Mouse (Mus musculus) neural tube, embryonic 14.5 days (tissue): Measurements from ENCODE around the gene Pdzd7. TPM values are rescaled to one million over a fixed set of nuclear protein-coding genes. Genes with fewer than 3 reads are reported as not detected.

Experiments
- ATAC-seq: fragments of 200-750 bp; cut with Nextera tagmentation; 2 replicates; pipeline ENCODE4 v1.8.0; 2017; ENCODE audit warnings: low read depth, mild to moderate bottlenecking, moderate TSS enrichment, moderate library complexity
- H3K27ac ChIP-seq: fragments of 300-500 bp; sonication (generic); 2 replicates; pipeline ENCODE4 v1.5.1; 2014; ENCODE audit warnings: low read depth, mild to moderate bottlenecking, control low read depth, low read length, moderate library complexity, mixed read lengths
- H3K27me3 ChIP-seq: fragments of 300-500 bp; sonication (generic); 2 replicates; pipeline ENCODE4 v1.6.1; 2014; ENCODE audit warnings: low read length; ENCODE audit not compliant: control insufficient read depth, insufficient read depth
- H3K36me3 ChIP-seq: fragments of 300-500 bp; sonication (generic); 2 replicates; pipeline ENCODE4 v1.6.1; 2014; ENCODE audit warnings: low read length, mixed read lengths; ENCODE audit not compliant: control insufficient read depth, insufficient read depth
- H3K4me1 ChIP-seq: fragments of 300-500 bp; sonication (generic); 2 replicates; pipeline ENCODE4 v1.6.1; 2014; ENCODE audit warnings: low read length; ENCODE audit not compliant: control insufficient read depth, insufficient read depth
- H3K4me2 ChIP-seq: fragments of 300-500 bp; sonication (generic); 2 replicates; pipeline ENCODE4 v1.6.1; 2014; ENCODE audit warnings: mild to moderate bottlenecking, low read depth, low read length, control low read depth
- H3K4me3 ChIP-seq: fragments of 300-500 bp; sonication (generic); 2 replicates; pipeline ENCODE4 v1.5.1; 2014; ENCODE audit warnings: low read depth, low read length, control low read depth, mixed read lengths
- H3K9ac ChIP-seq: fragments of 300-500 bp; sonication (generic); replicated peaks from 2 replicates; pipeline ENCODE4 v1.6.1; 2014; ENCODE audit warnings: low read depth, mild to moderate bottlenecking, control low read depth, low read length, mixed read lengths
- H3K9me3 ChIP-seq: fragments of 300-500 bp; sonication (generic); 2 replicates; pipeline ENCODE4 v1.6.1; 2016; ENCODE audit warnings: low read length; ENCODE audit not compliant: control insufficient read depth
- WGBS: fragments of 180-500 bp; shearing (Covaris S2); extraction: QIAGEN DNeasy Blood & Tissue Kit; methylation state at CpG from one replicate; pipeline ENCODE4 v1.1.7; 2014; 5-methylcytosine and 5-hydroxymethylcytosine counted together
- polyA plus RNA-seq: library from polyadenylated mRNA; unstranded; fragments of >200 nt; fragmentation: Nextera tagmentation; extraction: Ambion mirVana; gene quantifications from 2 replicates; pipeline ENCODE4 v1.2.1, GENCODE M21; 2014

The Pdzd7 gene
- polyA plus RNA-seq, 1 experiment from 2014 or later = 2.5 TPM

- ATAC-seq = no peak
- no peak overlapping the region for H3K4me2 ChIP-seq
- H3K27me3 ChIP-seq = no peaks in the 10 kb centered on the region
- no peak overlapping the region for H3K27ac ChIP-seq
- 81% methylated on average over 11 of the region's 11 CpGs for WGBS
- peaks cover 50% of the 10 kb centered on the region for H3K36me3 ChIP-seq
- H3K4me3 ChIP-seq = no peak overlapping the region
- no peaks in the 10 kb centered on the region for H3K9me3 ChIP-seq
- H3K9ac ChIP-seq = no peak overlapping the region
- no peaks in the 10 kb centered on the region for H3K4me1 ChIP-seq
Observed at GRCm38 (mm10) chr19:44997786-44998185, 47.7 kb downstream of the Pdzd7 start.

- WGBS = 60% methylated on average over 7 of the region's 7 CpGs
- Histone ChIP-seq H3K4me2 (no peak overlapping the region), H3K27ac (no peak overlapping the region), H3K27me3 (no peaks in the 10 kb centered on the region), H3K9ac (peak overlapping the region; percentile 25; the same call in 1 of the 2 replicates), H3K9me3 (no peaks in the 10 kb centered on the region), H3K36me3 (peaks cover 36% of the 10 kb centered on the region), H3K4me3 (no peak overlapping the region), H3K4me1 (peaks cover 10% of the 10 kb centered on the region; the same call in 1 of the 2 replicates)
- no peak for ATAC-seq
Observed at GRCm38 (mm10) chr19:44992712-44993111, 52.8 kb downstream of the Pdzd7 start.

- no peaks in the 10 kb centered on the region for H3K27me3 ChIP-seq
- ATAC-seq = no peak
- H3K9me3 ChIP-seq = no peaks in the 10 kb centered on the region
- H3K4me1 ChIP-seq = peaks cover 10% of the 10 kb centered on the region; the same call in 1 of the 2 replicates
- no peak overlapping the region for H3K27ac ChIP-seq
- peaks cover 31% of the 10 kb centered on the region for H3K36me3 ChIP-seq
- 50% methylated on average over 7 of the region's 7 CpGs for WGBS
- peak overlapping the region; percentile 25; the same call in 1 of the 2 replicates for H3K9ac ChIP-seq
- H3K4me3 ChIP-seq = no peak overlapping the region
- H3K4me2 ChIP-seq = no peak overlapping the region; the same call in 1 of the 2 replicates
Observed at GRCm38 (mm10) chr19:44992246-44992645, 53.3 kb downstream of the Pdzd7 start.

GRCm38 (mm10) chr19:44991031-44991430 lies 54.5 kb downstream of the Pdzd7 start:
- Histone ChIP-seq H3K4me2 (peak overlapping the region; percentile 66), H3K36me3 (0 out of 2 replicates have a peak, but pooled peaks cover 20% of the 10 kb centered on the region), H3K4me1 (peaks cover 10% of the 10 kb centered on the region; the same call in 1 of the 2 replicates), H3K27me3 (no peaks in the 10 kb centered on the region), H3K4me3 (peak overlapping the region; percentile 80), H3K27ac (no peak overlapping the region), H3K9ac (no peak overlapping the region), H3K9me3 (no peaks in the 10 kb centered on the region)
- WGBS = 71% methylated on average over 8 of the region's 8 CpGs
- no peak for ATAC-seq

- 5% methylated on average over 22 of the region's 22 CpGs for WGBS
- ATAC-seq = peak; percentile 24
- Histone ChIP-seq H3K4me3 (peak overlapping the region; percentile 80), H3K4me2 (peak overlapping the region; percentile 66), H3K36me3 (0 out of 2 replicates have a peak, but pooled peaks cover 20% of the 10 kb centered on the region), H3K9me3 (no peaks in the 10 kb centered on the region), H3K9ac (peak overlapping the region; percentile 86), H3K27ac (peak overlapping the region; percentile 64; the same call in 1 of the 2 replicates), H3K4me1 (peaks cover 10% of the 10 kb centered on the region; the same call in 1 of the 2 replicates), H3K27me3 (no peaks in the 10 kb centered on the region)
Observed at GRCm38 (mm10) chr19:44989567-44990495, 55.7 kb downstream of the Pdzd7 start.

- ATAC-seq = peak; percentile 77
- no peaks in the 10 kb centered on the region for H3K9me3 ChIP-seq
- peak within 1 kb of the TSS; percentile 66 for H3K4me2 ChIP-seq
- 0 out of 2 replicates have a peak, but pooled peaks cover 17% of the 10 kb centered on the region for H3K36me3 ChIP-seq
- H3K4me3 ChIP-seq = peak within 1 kb of the TSS; percentile 80
- H3K27me3 ChIP-seq = no peaks in the 10 kb centered on the region
- peak within 1 kb of the TSS; percentile 86 for H3K9ac ChIP-seq
- H3K4me1 ChIP-seq = peaks cover 10% of the 10 kb centered on the region; the same call in 1 of the 2 replicates
- H3K27ac ChIP-seq = peak within 1 kb of the TSS; percentile 64
- WGBS = under 1% methylated on average over 41 of the region's 58 CpGs
Observed at GRCm38 (mm10) chr19:44988831-44989566, 56.5 kb downstream of the Pdzd7 start, which contains the start of gene Sema4g. Sema4g (plus strand) TSS chr19:44989101.

- H3K4me3 ChIP-seq = peak overlapping the region; percentile 80
- H3K27ac ChIP-seq = no peak overlapping the region
- 0 out of 2 replicates have a peak, but pooled peaks cover 11% of the 10 kb centered on the region for H3K36me3 ChIP-seq
- peaks cover 10% of the 10 kb centered on the region; the same call in 1 of the 2 replicates for H3K4me1 ChIP-seq
- H3K27me3 ChIP-seq = no peaks in the 10 kb centered on the region
- peak overlapping the region; percentile 86; the same call in 1 of the 2 replicates for H3K9ac ChIP-seq
- no peaks in the 10 kb centered on the region for H3K9me3 ChIP-seq
- 0 out of 2 replicates have a peak, but pooled peaks have one; percentile 0 for ATAC-seq
- peak overlapping the region; percentile 66 for H3K4me2 ChIP-seq
- WGBS = 23% methylated on average over 9 of the region's 9 CpGs
Observed at GRCm38 (mm10) chr19:44988321-44988720, 57.2 kb downstream of the Pdzd7 start.

- no peaks in the 10 kb centered on the region for H3K27me3 ChIP-seq
- H3K4me2 ChIP-seq = no peak overlapping the region
- peaks cover 10% of the 10 kb centered on the region; the same call in 1 of the 2 replicates for H3K4me1 ChIP-seq
- no peaks in the 10 kb centered on the region for H3K9me3 ChIP-seq
- no peak overlapping the region for H3K9ac ChIP-seq
- 67% methylated on average over 6 of the region's 6 CpGs for WGBS
- no peak for ATAC-seq
- H3K27ac ChIP-seq = no peak overlapping the region
- H3K4me3 ChIP-seq = no peak overlapping the region
- 0 out of 2 replicates have a peak, but pooled peaks cover 8% of the 10 kb centered on the region for H3K36me3 ChIP-seq
Observed at GRCm38 (mm10) chr19:44987851-44988250, 57.7 kb downstream of the Pdzd7 start.
